Mouse (Mus musculus): ENCODE measurements around the gene Kcnk1.

GRCm38 (mm10) chr8:126075400-126075799, 80.4 kb downstream of the Kcnk1 start:
- peak; percentile 87 for TF ChIP-seq CTCF (IDR thresholded peaks at IDR 0.05; ENCODE audit: low read depth)
- no peak for TF ChIP-seq EP300 (IDR thresholded peaks at IDR 0.05; ENCODE audit: low read depth)

Measured in liver, embryonic 14.5 days (tissue).